Mouse (Mus musculus) forebrain, embryonic 13.5 days (tissue): Measurements from ENCODE around the gene Dscaml1. TPM values are rescaled to one million over a fixed set of nuclear protein-coding genes. Genes with fewer than 3 reads are reported as not detected.

Source experiments
- ATAC-seq: fragments of 200-750 bp; cut with Nextera tagmentation; 2 replicates; pipeline ENCODE4 v1.8.0; 2017
- H3K27ac ChIP-seq: fragments of 300-500 bp; sonication (generic); 2 replicates; pipeline ENCODE4 v1.5.1; 2015; ENCODE audit warnings: inconsistent platforms, mild to moderate bottlenecking, moderate library complexity
- H3K27me3 ChIP-seq: fragments of 300-500 bp; sonication (generic); 2 replicates; pipeline ENCODE4 v1.6.1; 2015; ENCODE audit warnings: mild to moderate bottlenecking, inconsistent platforms
- H3K36me3 ChIP-seq: fragments of 300-500 bp; sonication (generic); 2 replicates; pipeline ENCODE4 v1.6.1; 2015; ENCODE audit warnings: mild to moderate bottlenecking, inconsistent platforms; ENCODE audit not compliant: poor library complexity, severe bottlenecking
- H3K4me1 ChIP-seq: fragments of 300-500 bp; sonication (generic); 2 replicates; pipeline ENCODE4 v1.6.1; 2015; ENCODE audit warnings: inconsistent platforms
- H3K4me2 ChIP-seq: fragments of 300-500 bp; sonication (generic); 2 replicates; pipeline ENCODE4 v1.6.1; 2015; ENCODE audit warnings: inconsistent platforms, mild to moderate bottlenecking, moderate library complexity
- H3K4me3 ChIP-seq: fragments of 300-500 bp; sonication (generic); 2 replicates; pipeline ENCODE4 v1.5.1; 2015; ENCODE audit warnings: mild to moderate bottlenecking, inconsistent platforms
- H3K9ac ChIP-seq: fragments of 300-500 bp; sonication (generic); 2 replicates; pipeline ENCODE4 v1.6.1; 2015; ENCODE audit warnings: mild to moderate bottlenecking, inconsistent platforms
- H3K9me3 ChIP-seq: fragments of 300-500 bp; sonication (generic); replicated peaks from 2 replicates; pipeline ENCODE4 v1.6.1; 2016; ENCODE audit warnings: inconsistent platforms
- WGBS: fragments of 180-500 bp; shearing (Covaris S2); methylation state at CpG from one replicate; pipeline ENCODE4 v1.1.7; 2015; 5-methylcytosine and 5-hydroxymethylcytosine counted together
- polyA plus RNA-seq: library from polyadenylated mRNA; unstranded; fragments of >200 nt; fragmentation: Nextera tagmentation; extraction: Ambion mirVana; gene quantifications from 2 replicates; pipeline ENCODE4 v1.2.1, GENCODE M21; 2015

Dscaml1 gene
- polyA plus RNA-seq, 1 experiment from 2014 or later = 9.6 TPM

GRCm38 (mm10) chr9:45625889-45626446 is 199.5 kb downstream of the Dscaml1 start:
- Histone ChIP-seq H3K9ac (no peak overlapping the region), H3K36me3 (no peaks in the 10 kb centered on the region), H3K27ac (peak overlapping the region; percentile 75), H3K4me1 (peaks cover 49% of the 10 kb centered on the region), H3K4me2 (no peak overlapping the region), H3K4me3 (no peak overlapping the region), H3K9me3 (no peaks in the 10 kb centered on the region), H3K27me3 (no peaks in the 10 kb centered on the region)
- ATAC-seq = peak; percentile 82
- WGBS = 36% methylated on average over 6 of the region's 6 CpGs

- H3K4me1 ChIP-seq = peaks cover 60% of the 10 kb centered on the region
- H3K9me3 ChIP-seq = no peaks in the 10 kb centered on the region
- 14% methylated on average over 10 of the region's 10 CpGs for WGBS
- no peak overlapping the region for H3K4me2 ChIP-seq
- peak overlapping the region; percentile 92 for H3K27ac ChIP-seq
- H3K27me3 ChIP-seq = no peaks in the 10 kb centered on the region
- H3K9ac ChIP-seq = peak overlapping the region; percentile 37; the same call in 1 of the 2 replicates
- ATAC-seq = peak; percentile 86
- H3K4me3 ChIP-seq = no peak overlapping the region
- H3K36me3 ChIP-seq = no peaks in the 10 kb centered on the region
Observed at GRCm38 (mm10) chr9:45632520-45632919, 206.1 kb downstream of the Dscaml1 start.

- peak; percentile 22 for ATAC-seq
- Histone ChIP-seq H3K4me3 (no peak overlapping the region), H3K4me2 (no peak overlapping the region), H3K27me3 (no peaks in the 10 kb centered on the region), H3K9ac (no peak overlapping the region), H3K27ac (peak overlapping the region; percentile 92), H3K9me3 (no peaks in the 10 kb centered on the region), H3K36me3 (no peaks in the 10 kb centered on the region), H3K4me1 (peaks cover 59% of the 10 kb centered on the region)
- 14% methylated on average over 2 of the region's 2 CpGs for WGBS
Observed at GRCm38 (mm10) chr9:45633036-45633435, 206.6 kb downstream of the Dscaml1 start.

- Histone ChIP-seq H3K9me3 (no peaks in the 10 kb centered on the region), H3K27me3 (no peaks in the 10 kb centered on the region), H3K9ac (no peak overlapping the region), H3K4me2 (no peak overlapping the region), H3K27ac (peak overlapping the region; percentile 15; the same call in 1 of the 2 replicates), H3K4me3 (no peak overlapping the region), H3K36me3 (no peaks in the 10 kb centered on the region), H3K4me1 (peaks cover 62% of the 10 kb centered on the region)
- WGBS = 57% methylated on average over 4 of the region's 4 CpGs
- ATAC-seq = no peak
Observed at GRCm38 (mm10) chr9:45634978-45635377, 208.6 kb downstream of the Dscaml1 start.

GRCm38 (mm10) chr9:45637346-45637745 is 210.9 kb downstream of the Dscaml1 start:
- 63% methylated on average over 1 of the region's 1 CpGs for WGBS
- Histone ChIP-seq H3K4me3 (no peak overlapping the region), H3K9me3 (no peaks in the 10 kb centered on the region), H3K27me3 (no peaks in the 10 kb centered on the region), H3K27ac (no peak overlapping the region), H3K4me2 (no peak overlapping the region), H3K9ac (no peak overlapping the region), H3K36me3 (no peaks in the 10 kb centered on the region), H3K4me1 (peaks cover 53% of the 10 kb centered on the region)
- ATAC-seq = no peak

- Histone ChIP-seq H3K4me1 (peaks cover 42% of the 10 kb centered on the region), H3K4me2 (no peak overlapping the region), H3K9ac (no peak overlapping the region), H3K36me3 (no peaks in the 10 kb centered on the region), H3K27ac (no peak overlapping the region), H3K9me3 (no peaks in the 10 kb centered on the region), H3K27me3 (no peaks in the 10 kb centered on the region), H3K4me3 (no peak overlapping the region)
- 63% methylated on average over 6 of the region's 6 CpGs for WGBS
- no peak for ATAC-seq
Observed at GRCm38 (mm10) chr9:45638184-45638917, 211.9 kb downstream of the Dscaml1 start.

- 70% methylated on average over 6 of the region's 6 CpGs for WGBS
- H3K9me3 ChIP-seq = 0 out of 2 replicates have a peak, but pooled peaks cover 4% of the 10 kb centered on the region
- peaks cover 24% of the 10 kb centered on the region for H3K4me1 ChIP-seq
- H3K4me2 ChIP-seq = no peak overlapping the region
- no peak overlapping the region for H3K4me3 ChIP-seq
- no peak overlapping the region for H3K9ac ChIP-seq
- H3K27me3 ChIP-seq = no peaks in the 10 kb centered on the region
- ATAC-seq = no peak
- H3K36me3 ChIP-seq = no peaks in the 10 kb centered on the region
- peak overlapping the region; percentile 45; the same call in 1 of the 2 replicates for H3K27ac ChIP-seq
Observed at GRCm38 (mm10) chr9:45644833-45645388, 218.5 kb downstream of the Dscaml1 start.

- peaks cover 30% of the 10 kb centered on the region for H3K4me1 ChIP-seq
Observed at GRCm38 (mm10) chr9:45645526-45645925, 219.1 kb downstream of the Dscaml1 start.

GRCm38 (mm10) chr9:45651078-45651809 is 224.8 kb downstream of the Dscaml1 start:
- H3K27ac ChIP-seq = peak overlapping the region; percentile 96
- H3K4me2 ChIP-seq = peak overlapping the region; percentile 44
- H3K9ac ChIP-seq = peak overlapping the region; percentile 22; the same call in 1 of the 2 replicates
- H3K27me3 ChIP-seq = no peaks in the 10 kb centered on the region
- peak; percentile 88 for ATAC-seq
- H3K4me3 ChIP-seq = no peak overlapping the region
- no peaks in the 10 kb centered on the region for H3K36me3 ChIP-seq
- 0 out of 2 replicates have a peak, but pooled peaks cover 4% of the 10 kb centered on the region for H3K9me3 ChIP-seq
- peaks cover 53% of the 10 kb centered on the region for H3K4me1 ChIP-seq
- 10% methylated on average over 13 of the region's 13 CpGs for WGBS

More at GRCm38 (mm10) chr9:45645526-45645925, 219.1 kb downstream of the Dscaml1 start:
- Histone ChIP-seq H3K27me3 (no peaks in the 10 kb centered on the region), H3K9me3 (0 out of 2 replicates have a peak, but pooled peaks cover 4% of the 10 kb centered on the region), H3K36me3 (no peaks in the 10 kb centered on the region), H3K4me3 (no peak overlapping the region), H3K4me2 (no peak overlapping the region), H3K27ac (peak overlapping the region; percentile 45), H3K9ac (0 out of 2 replicates have a peak overlapping the region, but pooled peaks have one; percentile 10)
- WGBS = 27% methylated on average over 6 of the region's 6 CpGs
- no peak for ATAC-seq

- WGBS = 6% methylated on average over 3 of the region's 3 CpGs
- Histone ChIP-seq H3K4me3 (no peak overlapping the region), H3K27me3 (no peaks in the 10 kb centered on the region), H3K4me2 (peak overlapping the region; percentile 44), H3K9ac (no peak overlapping the region), H3K36me3 (no peaks in the 10 kb centered on the region), H3K4me1 (peaks cover 58% of the 10 kb centered on the region), H3K27ac (peak overlapping the region; percentile 96), H3K9me3 (0 out of 2 replicates have a peak, but pooled peaks cover under 1% of the 10 kb centered on the region)
- no peak; the same call in 1 of the 2 replicates for ATAC-seq
Observed at GRCm38 (mm10) chr9:45651810-45652177, 225.4 kb downstream of the Dscaml1 start.

- Histone ChIP-seq H3K4me1 (peaks cover 59% of the 10 kb centered on the region), H3K4me2 (peak overlapping the region; percentile 33), H3K27ac (peak overlapping the region; percentile 98), H3K36me3 (no peaks in the 10 kb centered on the region), H3K4me3 (no peak overlapping the region), H3K9ac (peak overlapping the region; percentile 55), H3K27me3 (no peaks in the 10 kb centered on the region), H3K9me3 (no peaks in the 10 kb centered on the region; the same call in 1 of the 2 replicates)
- peak; percentile 92 for ATAC-seq
- WGBS = 7% methylated on average over 7 of the region's 9 CpGs
Observed at GRCm38 (mm10) chr9:45657172-45658062, 231.0 kb downstream of the Dscaml1 start.
